Mouse (Mus musculus): ENCODE results near the gene Rec8.

The Rec8 gene

GRCm38 (mm10) chr14:55629312-55629711 is 11.5 kb downstream of the Rec8 start:
- in situ Hi-C loops (cut with MboI; ENCODE audit: low pct_unique_long_range_greater_than_20kb in 1 of 2, low sequenced_read_pairs in 2 of 2, unreplicated experiment in 1 of 2) = no loop called here

- in situ Hi-C loops (cut with MboI; ENCODE audit: low pct_unique_long_range_greater_than_20kb in 1 of 2, low sequenced_read_pairs in 2 of 2, unreplicated experiment in 1 of 2) = no loop called here
Measured at GRCm38 (mm10) chr14:55634874-55635522, 17.2 kb downstream of the Rec8 start.

- in situ Hi-C loops (cut with MboI; ENCODE audit: low pct_unique_long_range_greater_than_20kb in 1 of 2, low sequenced_read_pairs in 2 of 2, unreplicated experiment in 1 of 2) = no loop called here
Measured at GRCm38 (mm10) chr14:55635523-55636007, 17.7 kb downstream of the Rec8 start, which contains the start of gene Ipo4. Gene Ipo4, minus strand, starts transcription at chr14:55635957.

- in situ Hi-C loops (cut with MboI; ENCODE audit: low pct_unique_long_range_greater_than_20kb in 1 of 2, low sequenced_read_pairs in 2 of 2, unreplicated experiment in 1 of 2) = no loop called here
Measured at GRCm38 (mm10) chr14:55637795-55638194, 20.0 kb downstream of the Rec8 start, which contains the start of gene Gm49378. Gene Gm49378, minus strand, starts transcription at chr14:55637895.

GRCm38 (mm10) chr14:55640816-55641215 is 23.0 kb downstream of the Rec8 start:
- in situ Hi-C loops (cut with MboI; ENCODE audit: low pct_unique_long_range_greater_than_20kb in 1 of 2, low sequenced_read_pairs in 2 of 2, unreplicated experiment in 1 of 2) = no loop called here

GRCm38 (mm10) chr14:55641291-55641690 is 23.5 kb downstream of the Rec8 start:
- in situ Hi-C loops (cut with MboI; ENCODE audit: low pct_unique_long_range_greater_than_20kb in 1 of 2, low sequenced_read_pairs in 2 of 2, unreplicated experiment in 1 of 2) = no loop called here

GRCm38 (mm10) chr14:55642679-55643059 is 24.8 kb downstream of the Rec8 start:
- in situ Hi-C loops (cut with MboI; ENCODE audit: low pct_unique_long_range_greater_than_20kb in 1 of 2, low sequenced_read_pairs in 2 of 2, unreplicated experiment in 1 of 2) = no loop called here

GRCm38 (mm10) chr14:55643060-55643907 is 25.4 kb downstream of the Rec8 start, which contains the start of gene Tm9sf1:
Gene Tm9sf1, minus strand, starts transcription at chr14:55643806.
- in situ Hi-C loops (cut with MboI; ENCODE audit: low pct_unique_long_range_greater_than_20kb in 1 of 2, low sequenced_read_pairs in 2 of 2, unreplicated experiment in 1 of 2) = no loop called here

- in situ Hi-C loops (cut with MboI; ENCODE audit: low pct_unique_long_range_greater_than_20kb in 1 of 2, low sequenced_read_pairs in 2 of 2, unreplicated experiment in 1 of 2) = no loop called here
Measured at GRCm38 (mm10) chr14:55644261-55644888, 26.5 kb downstream of the Rec8 start.

- in situ Hi-C loops (cut with MboI; ENCODE audit: low pct_unique_long_range_greater_than_20kb in 1 of 2, low sequenced_read_pairs in 2 of 2, unreplicated experiment in 1 of 2) = no loop called here
Measured at GRCm38 (mm10) chr14:55649884-55650283, 32.0 kb downstream of the Rec8 start, which contains the start of gene Tssk4. Gene Tssk4, plus strand, starts transcription at chr14:55650184.

GRCm38 (mm10) chr14:55651528-55651927 is 33.7 kb downstream of the Rec8 start:
- in situ Hi-C loops (cut with MboI; ENCODE audit: low pct_unique_long_range_greater_than_20kb in 1 of 2, low sequenced_read_pairs in 2 of 2, unreplicated experiment in 1 of 2) = no loop called here

- in situ Hi-C loops (cut with MboI; ENCODE audit: low pct_unique_long_range_greater_than_20kb in 1 of 2, low sequenced_read_pairs in 2 of 2, unreplicated experiment in 1 of 2) = no loop called here
Measured at GRCm38 (mm10) chr14:55656935-55657334, 39.1 kb downstream of the Rec8 start.

GRCm38 (mm10) chr14:55658011-55658410 is 40.2 kb downstream of the Rec8 start:
- in situ Hi-C loops (cut with MboI; ENCODE audit: low pct_unique_long_range_greater_than_20kb in 1 of 2, low sequenced_read_pairs in 2 of 2, unreplicated experiment in 1 of 2) = no loop called here

GRCm38 (mm10) chr14:55659960-55660573 is 42.2 kb downstream of the Rec8 start, which contains the start of gene Mdp1:
Gene Mdp1, minus strand, starts transcription at chr14:55660508.
- in situ Hi-C loops (cut with MboI; ENCODE audit: low pct_unique_long_range_greater_than_20kb in 1 of 2, low sequenced_read_pairs in 2 of 2, unreplicated experiment in 1 of 2) = no loop called here

- in situ Hi-C loops (cut with MboI; ENCODE audit: low pct_unique_long_range_greater_than_20kb in 1 of 2, low sequenced_read_pairs in 2 of 2, unreplicated experiment in 1 of 2) = no loop called here
Measured at GRCm38 (mm10) chr14:55660636-55661035, 42.8 kb downstream of the Rec8 start.

- in situ Hi-C loops (cut with MboI; ENCODE audit: low pct_unique_long_range_greater_than_20kb in 1 of 2, low sequenced_read_pairs in 2 of 2, unreplicated experiment in 1 of 2) = no loop called here
Measured at GRCm38 (mm10) chr14:55671486-55671832, 53.6 kb downstream of the Rec8 start.

GRCm38 (mm10) chr14:55671833-55672740 is 54.2 kb downstream of the Rec8 start, which contains the start of the genes Gmpr2 and Nedd8:
Gene Gmpr2, plus strand, starts transcription at chr14:55671941.
Gene Nedd8, minus strand, starts transcription at chr14:55672124.
- in situ Hi-C loops (cut with MboI; ENCODE audit: low pct_unique_long_range_greater_than_20kb in 1 of 2, low sequenced_read_pairs in 2 of 2, unreplicated experiment in 1 of 2) = no loop called here

GRCm38 (mm10) chr14:55672741-55673060 is 54.9 kb downstream of the Rec8 start:
- in situ Hi-C loops (cut with MboI; ENCODE audit: low pct_unique_long_range_greater_than_20kb in 1 of 2, low sequenced_read_pairs in 2 of 2, unreplicated experiment in 1 of 2) = no loop called here

Measured in mouse embryonic stem cell (cell line).